Mouse (Mus musculus): ENCODE measurements around the gene Gm11564. TPM values are rescaled to one million over a fixed set of nuclear protein-coding genes. Genes with fewer than 3 reads are reported as not detected.
"Not testable (repeated sequence)": the region's sequence is repeated elsewhere in the genome, so short reads cannot be mapped to it uniquely, and the experiment has no call there.

Gm11564 gene
- polyA plus RNA-seq, 1 experiment from 2014 or later, result not detected

- no peaks in the 10 kb centered on the region for H3K4me1 ChIP-seq
- H3K4me2 ChIP-seq (replicated peaks), result no peak within 1 kb of the TSS
- no peaks in the 10 kb centered on the region for H3K27me3 ChIP-seq
- WGBS, result 78% methylated on average over 2 of the region's 2 CpGs
- H3K9ac ChIP-seq (replicated peaks), result no peak within 1 kb of the TSS
- no peak for ATAC-seq (ENCODE audit: low FRiP score, low read depth)
- H3K36me3 ChIP-seq, result no peaks in the 10 kb centered on the region
- no peak within 1 kb of the TSS for H3K4me3 ChIP-seq
- H3K9me3 ChIP-seq, result no peaks in the 10 kb centered on the region
- H3K27ac ChIP-seq (replicated peaks), result no peak within 1 kb of the TSS
Observed at GRCm38 (mm10) chr11:99793367-99793766, 22.1 kb downstream of the Gm11564 start, which contains the start of gene Gm11596. TSS of gene Gm11596 (minus strand) at chr11:99793467.

GRCm38 (mm10) chr11:99784900-99785299 lies 30.6 kb downstream of the Gm11564 start, which contains the start of gene Krtap4-9:
TSS of gene Krtap4-9 (plus strand) at chr11:99785200.
- not testable (repeated sequence) for ATAC-seq (ENCODE audit: low FRiP score, low read depth); H3K4me1 ChIP-seq; H3K36me3 ChIP-seq; H3K4me3 ChIP-seq; H3K9me3 ChIP-seq; H3K4me2 ChIP-seq (replicated peaks); H3K27ac ChIP-seq (replicated peaks); H3K9ac ChIP-seq (replicated peaks); H3K27me3 ChIP-seq

GRCm38 (mm10) chr11:99780604-99781003 lies 34.9 kb downstream of the Gm11564 start, which contains the start of gene Krtap4-8:
TSS of gene Krtap4-8 (minus strand) at chr11:99780704.
- no peak for ATAC-seq (ENCODE audit: low FRiP score, low read depth)
- Histone ChIP-seq H3K27ac (replicated peaks) (no peak within 1 kb of the TSS; the same call in 1 of the 2 replicates), H3K9ac (replicated peaks) (no peak within 1 kb of the TSS), H3K4me1 (peaks cover 4% of the 10 kb centered on the region; the same call in 1 of the 2 replicates), H3K9me3 (no peaks in the 10 kb centered on the region), H3K36me3 (no peaks in the 10 kb centered on the region), H3K4me2 (replicated peaks) (no peak within 1 kb of the TSS), H3K4me3 (no peak within 1 kb of the TSS), H3K27me3 (no peaks in the 10 kb centered on the region)
- 91% methylated on average over 2 of the region's 2 CpGs for WGBS

GRCm38 (mm10) chr11:99778401-99778800 lies 37.1 kb downstream of the Gm11564 start:
- H3K9me3 ChIP-seq, result no peaks in the 10 kb centered on the region
- no peak overlapping the region for H3K27ac ChIP-seq (replicated peaks)
- no peak overlapping the region for H3K4me3 ChIP-seq
- H3K4me1 ChIP-seq, result peaks cover 4% of the 10 kb centered on the region; the same call in 1 of the 2 replicates
- no peak overlapping the region for H3K4me2 ChIP-seq (replicated peaks)
- no peaks in the 10 kb centered on the region for H3K27me3 ChIP-seq
- WGBS, result 55% methylated on average over 7 of the region's 7 CpGs
- H3K9ac ChIP-seq (replicated peaks), result no peak overlapping the region
- no peak for ATAC-seq (ENCODE audit: low FRiP score, low read depth)
- no peaks in the 10 kb centered on the region for H3K36me3 ChIP-seq

GRCm38 (mm10) chr11:99772813-99773212 lies 42.7 kb downstream of the Gm11564 start, which contains the start of gene Gm11595:
TSS of gene Gm11595 (minus strand) at chr11:99772913.
- not testable (repeated sequence) for H3K27me3 ChIP-seq; ATAC-seq (ENCODE audit: low FRiP score, low read depth); H3K4me1 ChIP-seq; H3K9me3 ChIP-seq; H3K36me3 ChIP-seq; H3K9ac ChIP-seq (replicated peaks); H3K4me3 ChIP-seq; H3K4me2 ChIP-seq (replicated peaks)
- peak within 1 kb of the TSS; percentile 49; the same call in 1 of the 2 replicates for H3K27ac ChIP-seq (replicated peaks)

- no peak overlapping the region for H3K4me2 ChIP-seq (replicated peaks)
- H3K9me3 ChIP-seq, result no peaks in the 10 kb centered on the region
- no peaks in the 10 kb centered on the region for H3K36me3 ChIP-seq
- no peaks in the 10 kb centered on the region for H3K4me1 ChIP-seq
- WGBS, result 74% methylated on average over 2 of the region's 2 CpGs
- no peak overlapping the region for H3K4me3 ChIP-seq
- no peaks in the 10 kb centered on the region for H3K27me3 ChIP-seq
- H3K9ac ChIP-seq (replicated peaks), result no peak overlapping the region
- ATAC-seq (ENCODE audit: low FRiP score, low read depth), result no peak
- H3K27ac ChIP-seq (replicated peaks), result no peak overlapping the region
Observed at GRCm38 (mm10) chr11:99768410-99768809, 47.1 kb downstream of the Gm11564 start.

Other genes starting within 250 kb of the Gm11564 start
- not detected in 2 replicates for gene Krtap3-1, start 249.0 kb downstream of the Gm11564 start, polyA plus RNA-seq (2016; fragmentation: Nextera tagmentation; extraction: Ambion mirVana)
- not detected in 2 replicates for gene Krtap1-5, start 234.7 kb downstream of the Gm11564 start, polyA plus RNA-seq (2016; fragmentation: Nextera tagmentation; extraction: Ambion mirVana)
- not detected in 2 replicates for gene Krtap1-4, start 232.0 kb downstream of the Gm11564 start, polyA plus RNA-seq (2016; fragmentation: Nextera tagmentation; extraction: Ambion mirVana)
- gene Krtap1-3, start 224.3 kb downstream of the Gm11564 start, polyA plus RNA-seq (2016; fragmentation: Nextera tagmentation; extraction: Ambion mirVana), result not detected in 2 replicates
- gene Krtap9-3, start 217.6 kb downstream of the Gm11564 start, polyA plus RNA-seq (2016; fragmentation: Nextera tagmentation; extraction: Ambion mirVana), result not detected in 2 replicates
- gene Gm11938, start 212.4 kb downstream of the Gm11564 start, polyA plus RNA-seq (2016; fragmentation: Nextera tagmentation; extraction: Ambion mirVana), result not detected in 2 replicates
- not detected in 2 replicates for gene Gm11937, start 205.5 kb downstream of the Gm11564 start, polyA plus RNA-seq (2016; fragmentation: Nextera tagmentation; extraction: Ambion mirVana)
- gene Krtap2-4, start 200.8 kb downstream of the Gm11564 start, polyA plus RNA-seq (2016; fragmentation: Nextera tagmentation; extraction: Ambion mirVana), result not detected in 2 replicates
- not detected in 2 replicates for gene Gm11562, start 195.2 kb downstream of the Gm11564 start, polyA plus RNA-seq (2016; fragmentation: Nextera tagmentation; extraction: Ambion mirVana)
- gene Krtap4-1, start 187.4 kb downstream of the Gm11564 start, polyA plus RNA-seq (2016; fragmentation: Nextera tagmentation; extraction: Ambion mirVana), result not detected in 2 replicates
- not detected in 2 replicates for gene Krtap4-2, start 180.6 kb downstream of the Gm11564 start, polyA plus RNA-seq (2016; fragmentation: Nextera tagmentation; extraction: Ambion mirVana)
- gene Krtap4-7, start 171.6 kb downstream of the Gm11564 start, polyA plus RNA-seq (2016; fragmentation: Nextera tagmentation; extraction: Ambion mirVana), result not detected in 2 replicates
- not detected in 2 replicates for gene Gm11555, start 165.4 kb downstream of the Gm11564 start, polyA plus RNA-seq (2016; fragmentation: Nextera tagmentation; extraction: Ambion mirVana)
- not detected in 2 replicates for gene Gm11563, start 156.7 kb downstream of the Gm11564 start, polyA plus RNA-seq (2016; fragmentation: Nextera tagmentation; extraction: Ambion mirVana)
- not detected in 2 replicates for gene Krtap4-6, start 149.7 kb downstream of the Gm11564 start, polyA plus RNA-seq (2016; fragmentation: Nextera tagmentation; extraction: Ambion mirVana)
- gene Gm14190, start 124.9 kb downstream of the Gm11564 start, polyA plus RNA-seq (2016; fragmentation: Nextera tagmentation; extraction: Ambion mirVana), result not detected in 2 replicates
- not detected in 2 replicates for gene Gm14180, start 81.4 kb downstream of the Gm11564 start, polyA plus RNA-seq (2016; fragmentation: Nextera tagmentation; extraction: Ambion mirVana)
- not detected in 2 replicates for gene Gm11595, start 42.8 kb downstream of the Gm11564 start, polyA plus RNA-seq (2016; fragmentation: Nextera tagmentation; extraction: Ambion mirVana)
- not detected in 2 replicates for gene Krtap4-8, start 35.0 kb downstream of the Gm11564 start, polyA plus RNA-seq (2016; fragmentation: Nextera tagmentation; extraction: Ambion mirVana)
- not detected in 2 replicates for gene Krtap4-9, start 30.5 kb downstream of the Gm11564 start, polyA plus RNA-seq (2016; fragmentation: Nextera tagmentation; extraction: Ambion mirVana)
- gene Gm11596, start 22.2 kb downstream of the Gm11564 start, polyA plus RNA-seq (2016; fragmentation: Nextera tagmentation; extraction: Ambion mirVana), result not detected in 2 replicates
- gene Gm11569, start 16.7 kb downstream of the Gm11564 start, polyA plus RNA-seq (2016; fragmentation: Nextera tagmentation; extraction: Ambion mirVana), result not detected in 2 replicates
- gene Gm11554, start 11.2 kb downstream of the Gm11564 start, polyA plus RNA-seq (2016; fragmentation: Nextera tagmentation; extraction: Ambion mirVana), result not detected in 2 replicates
- not detected in 2 replicates for gene Krtap4-13, start 5.8 kb downstream of the Gm11564 start, polyA plus RNA-seq (2016; fragmentation: Nextera tagmentation; extraction: Ambion mirVana)
- not detected in 2 replicates for gene 2300003K06Rik, start 22.4 kb upstream of the Gm11564 start, polyA plus RNA-seq (2016; fragmentation: Nextera tagmentation; extraction: Ambion mirVana)
- gene Krtap4-16, start 35.9 kb upstream of the Gm11564 start, polyA plus RNA-seq (2016; fragmentation: Nextera tagmentation; extraction: Ambion mirVana), result not detected in 2 replicates
- gene Gm11568, start 42.3 kb upstream of the Gm11564 start, polyA plus RNA-seq (2016; fragmentation: Nextera tagmentation; extraction: Ambion mirVana), result not detected in 2 replicates
- not detected in 2 replicates for gene Gm11559, start 48.8 kb upstream of the Gm11564 start, polyA plus RNA-seq (2016; fragmentation: Nextera tagmentation; extraction: Ambion mirVana)
- not detected in 2 replicates for gene Krtap9-1, start 57.7 kb upstream of the Gm11564 start, polyA plus RNA-seq (2016; fragmentation: Nextera tagmentation; extraction: Ambion mirVana)
- gene Gm11567, start 63.5 kb upstream of the Gm11564 start, polyA plus RNA-seq (2016; fragmentation: Nextera tagmentation; extraction: Ambion mirVana), result not detected in 2 replicates
- not detected in 2 replicates for gene Krtap31-1, start 92.3 kb upstream of the Gm11564 start, polyA plus RNA-seq (2016; fragmentation: Nextera tagmentation; extraction: Ambion mirVana)
- not detected in 2 replicates for gene Gm11565, start 99.1 kb upstream of the Gm11564 start, polyA plus RNA-seq (2016; fragmentation: Nextera tagmentation; extraction: Ambion mirVana)
- gene Krtap31-2, start 120.6 kb upstream of the Gm11564 start, polyA plus RNA-seq (2016; fragmentation: Nextera tagmentation; extraction: Ambion mirVana), result not detected in 2 replicates
- gene Krtap9-5, start 132.8 kb upstream of the Gm11564 start, polyA plus RNA-seq (2016; fragmentation: Nextera tagmentation; extraction: Ambion mirVana), result not detected in 2 replicates
- not detected in 2 replicates for gene Krtap29-1, start 163.4 kb upstream of the Gm11564 start, polyA plus RNA-seq (2016; fragmentation: Nextera tagmentation; extraction: Ambion mirVana)
- not detected in 2 replicates for gene Krtap16-1, start 170.9 kb upstream of the Gm11564 start, polyA plus RNA-seq (2016; fragmentation: Nextera tagmentation; extraction: Ambion mirVana)
- not detected in 2 replicates for gene Krtap17-1, start 178.3 kb upstream of the Gm11564 start, polyA plus RNA-seq (2016; fragmentation: Nextera tagmentation; extraction: Ambion mirVana)
- gene Krt33a, start 200.5 kb upstream of the Gm11564 start, polyA plus RNA-seq (2016; fragmentation: Nextera tagmentation; extraction: Ambion mirVana), result not detected in 2 replicates
- gene Krt33b, start 214.2 kb upstream of the Gm11564 start, polyA plus RNA-seq (2016; fragmentation: Nextera tagmentation; extraction: Ambion mirVana), result not detected in 2 replicates
- gene Krt34, start 225.9 kb upstream of the Gm11564 start, polyA plus RNA-seq (2016; fragmentation: Nextera tagmentation; extraction: Ambion mirVana), result not detected in 2 replicates
- gene Krt31, start 234.9 kb upstream of the Gm11564 start, polyA plus RNA-seq (2016; fragmentation: Nextera tagmentation; extraction: Ambion mirVana), result not detected in 2 replicates